Mouse (Mus musculus): Measurements from ENCODE around the gene Mus81. TPM values are rescaled to one million over a fixed set of nuclear protein-coding genes. Genes with fewer than 3 reads are reported as not detected.

Mus81 gene
- polyA plus RNA-seq, 1 experiment from 2014 or later: 50.1 TPM

GRCm38 (mm10) chr19:5463791-5464562, 24.2 kb downstream of the Mus81 start:
- peak; percentile 69 for ATAC-seq (ENCODE audit: low FRiP score, low read depth)
- H3K27ac ChIP-seq (replicated peaks): peak overlapping the region; percentile 21; the same call in 1 of the 2 replicates
- H3K9me3 ChIP-seq: no peaks in the 10 kb centered on the region
- H3K36me3 ChIP-seq: peaks cover 46% of the 10 kb centered on the region
- H3K27me3 ChIP-seq: peaks cover 5% of the 10 kb centered on the region
- H3K4me3 ChIP-seq: peak overlapping the region; percentile 30
- peak overlapping the region; percentile 52; the same call in 1 of the 2 replicates for H3K9ac ChIP-seq (replicated peaks)
- peaks cover 26% of the 10 kb centered on the region for H3K4me1 ChIP-seq
- 46% methylated on average over 15 of the region's 15 CpGs for WGBS
- peak overlapping the region; percentile 46 for H3K4me2 ChIP-seq (replicated peaks)

GRCm38 (mm10) chr19:5463212-5463611, 25.0 kb downstream of the Mus81 start:
- Histone ChIP-seq H3K4me2 (replicated peaks) (no peak overlapping the region), H3K4me3 (no peak overlapping the region), H3K9ac (replicated peaks) (no peak overlapping the region), H3K4me1 (peaks cover 28% of the 10 kb centered on the region), H3K27ac (replicated peaks) (no peak overlapping the region), H3K27me3 (peaks cover 13% of the 10 kb centered on the region), H3K36me3 (peaks cover 46% of the 10 kb centered on the region), H3K9me3 (no peaks in the 10 kb centered on the region)
- ATAC-seq (ENCODE audit: low FRiP score, low read depth): no peak
- WGBS: 91% methylated on average over 9 of the region's 9 CpGs

GRCm38 (mm10) chr19:5461411-5461810, 26.8 kb downstream of the Mus81 start:
- no peaks in the 10 kb centered on the region for H3K9me3 ChIP-seq
- 88% methylated on average over 6 of the region's 6 CpGs for WGBS
- no peak for ATAC-seq (ENCODE audit: low FRiP score, low read depth)
- peak overlapping the region; percentile 98 for H3K4me2 ChIP-seq (replicated peaks)
- peaks cover 15% of the 10 kb centered on the region for H3K27me3 ChIP-seq
- peak overlapping the region; percentile 82; the same call in 1 of the 2 replicates for H3K9ac ChIP-seq (replicated peaks)
- peaks cover 31% of the 10 kb centered on the region for H3K36me3 ChIP-seq
- peaks cover 37% of the 10 kb centered on the region for H3K4me1 ChIP-seq
- peak overlapping the region; percentile 81 for H3K4me3 ChIP-seq
- no peak overlapping the region for H3K27ac ChIP-seq (replicated peaks)

- H3K4me3 ChIP-seq: peak within 1 kb of the TSS; percentile 81
- peaks cover 47% of the 10 kb centered on the region for H3K4me1 ChIP-seq
- no peaks in the 10 kb centered on the region for H3K9me3 ChIP-seq
- H3K27ac ChIP-seq (replicated peaks): peak within 1 kb of the TSS; percentile 73
- ATAC-seq (ENCODE audit: low FRiP score, low read depth): peak; percentile 57
- peak within 1 kb of the TSS; percentile 82 for H3K9ac ChIP-seq (replicated peaks)
- peak within 1 kb of the TSS; percentile 98 for H3K4me2 ChIP-seq (replicated peaks)
- H3K27me3 ChIP-seq: peaks cover 15% of the 10 kb centered on the region
- H3K36me3 ChIP-seq: peaks cover 22% of the 10 kb centered on the region
- under 1% methylated on average over 32 of the region's 32 CpGs for WGBS
Observed at GRCm38 (mm10) chr19:5460465-5460911, 27.7 kb downstream of the Mus81 start, which contains the start of gene Fibp. Gene Fibp (plus strand): TSS chr19:5460615.

GRCm38 (mm10) chr19:5459896-5460295, 28.3 kb downstream of the Mus81 start:
- peaks cover 15% of the 10 kb centered on the region for H3K27me3 ChIP-seq
- H3K9ac ChIP-seq (replicated peaks): peak overlapping the region; percentile 82
- H3K27ac ChIP-seq (replicated peaks): peak overlapping the region; percentile 73
- 28% methylated on average over 3 of the region's 3 CpGs for WGBS
- H3K36me3 ChIP-seq: peaks cover 16% of the 10 kb centered on the region
- H3K4me2 ChIP-seq (replicated peaks): peak overlapping the region; percentile 98
- no peak for ATAC-seq (ENCODE audit: low FRiP score, low read depth)
- H3K4me1 ChIP-seq: peaks cover 53% of the 10 kb centered on the region
- peak overlapping the region; percentile 81 for H3K4me3 ChIP-seq
- H3K9me3 ChIP-seq: no peaks in the 10 kb centered on the region

- H3K4me3 ChIP-seq: no peak overlapping the region
- peaks cover 47% of the 10 kb centered on the region for H3K4me1 ChIP-seq
- no peaks in the 10 kb centered on the region for H3K9me3 ChIP-seq
- WGBS: 73% methylated on average over 7 of the region's 7 CpGs
- H3K27ac ChIP-seq (replicated peaks): no peak overlapping the region
- H3K4me2 ChIP-seq (replicated peaks): no peak overlapping the region
- ATAC-seq (ENCODE audit: low FRiP score, low read depth): no peak
- H3K27me3 ChIP-seq: peaks cover 15% of the 10 kb centered on the region
- peaks cover 19% of the 10 kb centered on the region for H3K36me3 ChIP-seq
- no peak overlapping the region for H3K9ac ChIP-seq (replicated peaks)
Observed at GRCm38 (mm10) chr19:5459019-5459418, 29.2 kb downstream of the Mus81 start.

GRCm38 (mm10) chr19:5457746-5458442, 30.3 kb downstream of the Mus81 start, which contains the start of gene Ccdc85b:
Gene Ccdc85b (minus strand): TSS chr19:5457894.
- H3K36me3 ChIP-seq: peaks cover 16% of the 10 kb centered on the region
- peak within 1 kb of the TSS; percentile 98 for H3K4me2 ChIP-seq (replicated peaks)
- H3K9ac ChIP-seq (replicated peaks): peak within 1 kb of the TSS; percentile 83
- 16% methylated on average over 14 of the region's 14 CpGs for WGBS
- ATAC-seq (ENCODE audit: low FRiP score, low read depth): no peak
- peak within 1 kb of the TSS; percentile 87 for H3K27ac ChIP-seq (replicated peaks)
- H3K4me1 ChIP-seq: peaks cover 43% of the 10 kb centered on the region
- H3K27me3 ChIP-seq: peaks cover 15% of the 10 kb centered on the region
- H3K9me3 ChIP-seq: no peaks in the 10 kb centered on the region
- peak within 1 kb of the TSS; percentile 72 for H3K4me3 ChIP-seq

GRCm38 (mm10) chr19:5456922-5457745, 31.1 kb downstream of the Mus81 start:
- peaks cover 10% of the 10 kb centered on the region; the same call in 1 of the 2 replicates for H3K36me3 ChIP-seq
- H3K27ac ChIP-seq (replicated peaks): peak overlapping the region; percentile 87
- peak overlapping the region; percentile 98 for H3K4me2 ChIP-seq (replicated peaks)
- under 1% methylated on average over 70 of the region's 70 CpGs for WGBS
- peaks cover 43% of the 10 kb centered on the region for H3K4me1 ChIP-seq
- H3K9ac ChIP-seq (replicated peaks): peak overlapping the region; percentile 83
- H3K4me3 ChIP-seq: peak overlapping the region; percentile 72
- H3K27me3 ChIP-seq: peaks cover 15% of the 10 kb centered on the region
- peak; percentile 93 for ATAC-seq (ENCODE audit: low FRiP score, low read depth)
- H3K9me3 ChIP-seq: no peaks in the 10 kb centered on the region

- Histone ChIP-seq H3K27me3 (peaks cover 21% of the 10 kb centered on the region), H3K4me2 (replicated peaks) (peak overlapping the region; percentile 98), H3K9me3 (no peaks in the 10 kb centered on the region), H3K36me3 (peaks cover 10% of the 10 kb centered on the region; the same call in 1 of the 2 replicates), H3K4me3 (peak overlapping the region; percentile 72), H3K27ac (replicated peaks) (peak overlapping the region; percentile 87), H3K4me1 (peaks cover 38% of the 10 kb centered on the region), H3K9ac (replicated peaks) (peak overlapping the region; percentile 83)
- 3% methylated on average over 26 of the region's 26 CpGs for WGBS
- no peak for ATAC-seq (ENCODE audit: low FRiP score, low read depth)
Observed at GRCm38 (mm10) chr19:5456241-5456921, 31.8 kb downstream of the Mus81 start.

- no peak for ATAC-seq (ENCODE audit: low FRiP score, low read depth)
- H3K4me1 ChIP-seq: peaks cover 32% of the 10 kb centered on the region
- peak overlapping the region; percentile 83; the same call in 1 of the 2 replicates for H3K9ac ChIP-seq (replicated peaks)
- H3K27ac ChIP-seq (replicated peaks): no peak overlapping the region
- WGBS: 61% methylated on average over 8 of the region's 8 CpGs
- H3K4me2 ChIP-seq (replicated peaks): peak overlapping the region; percentile 98
- peaks cover 10% of the 10 kb centered on the region; the same call in 1 of the 2 replicates for H3K36me3 ChIP-seq
- peaks cover 29% of the 10 kb centered on the region for H3K27me3 ChIP-seq
- peak overlapping the region; percentile 72 for H3K4me3 ChIP-seq
- no peaks in the 10 kb centered on the region for H3K9me3 ChIP-seq
Observed at GRCm38 (mm10) chr19:5455568-5455967, 32.6 kb downstream of the Mus81 start.

GRCm38 (mm10) chr19:5455037-5455436, 33.2 kb downstream of the Mus81 start:
- Histone ChIP-seq H3K4me1 (peaks cover 31% of the 10 kb centered on the region), H3K9me3 (no peaks in the 10 kb centered on the region), H3K4me2 (replicated peaks) (peak overlapping the region; percentile 98), H3K27ac (replicated peaks) (no peak overlapping the region), H3K36me3 (peaks cover 10% of the 10 kb centered on the region; the same call in 1 of the 2 replicates), H3K4me3 (no peak overlapping the region), H3K9ac (replicated peaks) (no peak overlapping the region), H3K27me3 (peaks cover 34% of the 10 kb centered on the region)
- 87% methylated on average over 12 of the region's 12 CpGs for WGBS
- ATAC-seq (ENCODE audit: low FRiP score, low read depth): no peak

All from midbrain, embryonic 12.5 days (tissue).